Mouse (Mus musculus) liver, embryonic 13.5 days (tissue): Measurements from ENCODE around the gene Myl3. TPM values are rescaled to one million over a fixed set of nuclear protein-coding genes. Genes with fewer than 3 reads are reported as not detected.

ENCODE experiments used
- ATAC-seq: fragments of 200-750 bp; cut with Nextera tagmentation; 2 replicates; pipeline ENCODE4 v1.8.0; 2017; ENCODE audit warnings: low read depth, mild to moderate bottlenecking, moderate number of reproducible peaks, moderate library complexity
- DNase-seq: peaks from one replicate; pipeline ENCODE4 v3.0.0; 2022
- H3K27ac ChIP-seq: fragments of 300-500 bp; sonication (generic); 2 replicates; pipeline ENCODE4 v1.5.1; 2015; ENCODE audit warnings: moderate library complexity, mild to moderate bottlenecking, inconsistent platforms
- H3K27me3 ChIP-seq: fragments of 300-500 bp; sonication (generic); 2 replicates; pipeline ENCODE4 v1.6.1; 2015; ENCODE audit warnings: mild to moderate bottlenecking, inconsistent platforms
- H3K36me3 ChIP-seq: fragments of 300-500 bp; sonication (generic); 2 replicates; pipeline ENCODE4 v1.6.1; 2015; ENCODE audit warnings: mild to moderate bottlenecking, inconsistent platforms
- H3K4me1 ChIP-seq: fragments of 300-500 bp; sonication (generic); replicated peaks from 2 replicates; pipeline ENCODE4 v1.6.1; 2015; ENCODE audit warnings: inconsistent platforms
- H3K4me2 ChIP-seq: fragments of 300-500 bp; sonication (generic); 2 replicates; pipeline ENCODE4 v1.6.1; 2015; ENCODE audit warnings: inconsistent platforms, mild to moderate bottlenecking, moderate library complexity
- H3K4me3 ChIP-seq: fragments of 300-500 bp; sonication (generic); replicated peaks from 2 replicates; pipeline ENCODE4 v1.5.1; 2015; ENCODE audit warnings: mild to moderate bottlenecking, inconsistent platforms
- H3K9ac ChIP-seq: fragments of 300-500 bp; sonication (generic); 2 replicates; pipeline ENCODE4 v1.6.1; 2015; ENCODE audit warnings: mild to moderate bottlenecking, inconsistent platforms
- H3K9me3 ChIP-seq: fragments of 300-500 bp; sonication (generic); replicated peaks from 2 replicates; pipeline ENCODE4 v1.6.1; 2016; ENCODE audit warnings: inconsistent platforms
- WGBS: fragments of 180-500 bp; shearing (Covaris S2); methylation state at CpG from one replicate; pipeline ENCODE4 v1.1.7; 2015; ENCODE audit not compliant: insufficient replicate concordance; 5-methylcytosine and 5-hydroxymethylcytosine counted together
- polyA plus RNA-seq: library from polyadenylated mRNA; unstranded; fragments of >200 nt; fragmentation: Nextera tagmentation; extraction: Ambion mirVana; gene quantifications from 2 replicates; pipeline ENCODE4 v1.2.1, GENCODE M21; 2015

Myl3 gene
- polyA plus RNA-seq, 1 experiment from 2014 or later = 0.56 TPM

- Histone ChIP-seq H3K27ac (no peak overlapping the region), H3K4me1 (peaks cover 27% of the 10 kb centered on the region), H3K9me3 (no peaks in the 10 kb centered on the region), H3K36me3 (no peaks in the 10 kb centered on the region), H3K27me3 (peaks cover 82% of the 10 kb centered on the region), H3K9ac (no peak overlapping the region), H3K4me2 (peak overlapping the region; percentile 67), H3K4me3 (no peak overlapping the region)
- ATAC-seq (no peak), DNase-seq (no peak)
- WGBS = 70% methylated on average over 4 of the region's 4 CpGs
These were observed 9.8 kb upstream of the Myl3 start for GRCm38 (mm10) chr9:110731859-110732258.

DNA sequence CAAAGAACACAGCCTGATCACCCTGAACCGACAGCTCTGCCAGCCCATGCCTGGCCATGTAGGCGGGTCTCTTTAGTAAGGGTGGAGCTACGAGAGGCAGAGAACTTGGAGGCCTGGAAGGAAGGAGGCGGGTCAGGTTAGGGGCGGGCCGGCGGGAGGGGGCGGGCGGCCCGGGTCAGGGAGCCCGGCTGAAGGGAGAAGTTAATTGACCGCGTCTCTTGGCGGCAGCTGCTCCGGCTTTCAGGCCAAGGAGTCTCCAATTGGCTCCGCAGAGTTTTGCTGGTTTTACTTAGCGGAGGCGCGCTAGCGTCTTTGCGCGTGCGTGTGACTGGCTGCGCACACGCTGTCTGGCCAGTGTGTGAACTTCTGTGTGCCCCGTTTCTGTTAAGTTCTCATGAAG, 9.0 kb upstream of the Myl3 start:
- WGBS = 0% methylated on average over 26 of the region's 26 CpGs
- Histone ChIP-seq H3K4me2 (peak overlapping the region; percentile 67), H3K9ac (peak overlapping the region; percentile 46; the same call in 1 of the 2 replicates), H3K27me3 (peaks cover 75% of the 10 kb centered on the region), H3K4me3 (peak overlapping the region; percentile 49), H3K4me1 (peaks cover 23% of the 10 kb centered on the region), H3K36me3 (no peaks in the 10 kb centered on the region), H3K9me3 (no peaks in the 10 kb centered on the region), H3K27ac (peak overlapping the region; percentile 44; the same call in 1 of the 2 replicates)
- peak; percentile 86 for ATAC-seq
- DNase-seq = peak; percentile 53

GRCm38 (mm10) chr9:110733102-110733501, 8.6 kb upstream of the Myl3 start:
- H3K4me1 ChIP-seq = peaks cover 23% of the 10 kb centered on the region
- peak overlapping the region; percentile 49 for H3K4me3 ChIP-seq
- H3K9ac ChIP-seq = peak overlapping the region; percentile 46
- H3K9me3 ChIP-seq = no peaks in the 10 kb centered on the region
- ATAC-seq = no peak; the same call in 1 of the 2 replicates
- 9% methylated on average over 8 of the region's 8 CpGs for WGBS
- no peaks in the 10 kb centered on the region for H3K36me3 ChIP-seq
- no peak for DNase-seq
- peak overlapping the region; percentile 44; the same call in 1 of the 2 replicates for H3K27ac ChIP-seq
- H3K4me2 ChIP-seq = peak overlapping the region; percentile 67
- H3K27me3 ChIP-seq = peaks cover 70% of the 10 kb centered on the region

DNA sequence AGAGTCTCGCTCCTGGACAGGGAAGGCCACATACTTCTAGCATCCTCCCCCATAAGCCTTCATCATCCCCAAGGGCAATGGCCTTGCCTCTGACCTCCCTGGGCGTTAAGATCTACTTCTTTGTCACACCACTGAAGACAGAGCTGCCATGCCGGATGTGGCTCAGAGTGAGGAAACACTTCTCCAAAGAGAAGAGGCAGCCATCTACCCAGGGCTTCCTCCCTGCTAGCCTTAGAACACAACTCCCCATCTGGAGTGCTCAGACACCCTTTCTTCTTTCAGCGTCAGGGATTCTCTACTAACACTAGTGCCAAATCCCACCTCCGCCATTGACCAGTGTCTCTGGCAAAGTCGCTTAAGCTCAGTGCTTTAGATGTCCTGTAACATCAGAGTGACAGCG, 7.5 kb upstream of the Myl3 start:
- H3K9me3 ChIP-seq = no peaks in the 10 kb centered on the region
- no peak overlapping the region for H3K4me2 ChIP-seq
- H3K36me3 ChIP-seq = no peaks in the 10 kb centered on the region
- ATAC-seq (no peak), DNase-seq (no peak)
- H3K27ac ChIP-seq = no peak overlapping the region
- 45% methylated on average over 7 of the region's 7 CpGs for WGBS
- H3K9ac ChIP-seq = no peak overlapping the region
- peaks cover 65% of the 10 kb centered on the region for H3K27me3 ChIP-seq
- peaks cover 23% of the 10 kb centered on the region for H3K4me1 ChIP-seq
- H3K4me3 ChIP-seq = no peak overlapping the region

- Histone ChIP-seq H3K9ac (no peak overlapping the region), H3K4me1 (peaks cover 24% of the 10 kb centered on the region), H3K36me3 (no peaks in the 10 kb centered on the region), H3K27me3 (peaks cover 74% of the 10 kb centered on the region), H3K4me3 (no peak overlapping the region), H3K27ac (no peak overlapping the region), H3K4me2 (no peak overlapping the region), H3K9me3 (no peaks in the 10 kb centered on the region)
- ATAC-seq = no peak
- 54% methylated on average over 9 of the region's 9 CpGs for WGBS
- no peak for DNase-seq
These were observed 5.3 kb upstream of the Myl3 start for GRCm38 (mm10) chr9:110736362-110736761.

GRCm38 (mm10) chr9:110738054-110738453, 3.6 kb upstream of the Myl3 start:
- Histone ChIP-seq H3K4me1 (peaks cover 21% of the 10 kb centered on the region), H3K4me3 (no peak overlapping the region), H3K27me3 (peaks cover 80% of the 10 kb centered on the region), H3K36me3 (no peaks in the 10 kb centered on the region), H3K9me3 (no peaks in the 10 kb centered on the region), H3K9ac (no peak overlapping the region), H3K27ac (no peak overlapping the region), H3K4me2 (no peak overlapping the region)
- WGBS = 9% methylated on average over 1 of the region's 1 CpGs
- DNase-seq (no peak), ATAC-seq (no peak)

DNA sequence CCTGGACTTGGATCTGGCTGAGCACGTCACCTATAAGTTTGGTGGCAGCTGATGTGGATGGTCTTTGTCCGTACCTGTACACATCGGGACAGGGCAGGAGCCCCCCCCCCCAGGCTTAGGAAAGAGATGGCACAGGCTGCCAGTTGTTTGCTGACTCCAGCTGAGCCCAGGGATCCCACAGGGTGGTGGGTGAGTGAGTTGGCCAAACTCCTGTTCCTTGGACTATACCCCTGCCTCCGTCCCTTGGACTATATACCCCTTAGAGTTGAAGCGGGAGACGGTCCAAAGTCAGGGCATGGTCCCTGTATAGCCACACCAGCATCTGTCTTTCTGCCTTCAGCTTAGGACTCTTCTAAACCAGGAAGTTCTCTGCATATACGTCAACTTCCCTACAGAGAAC, 1.7 kb upstream of the Myl3 start:
- no peak overlapping the region for H3K27ac ChIP-seq
- no peak overlapping the region for H3K9ac ChIP-seq
- H3K4me2 ChIP-seq = no peak overlapping the region
- H3K9me3 ChIP-seq = no peaks in the 10 kb centered on the region
- H3K4me1 ChIP-seq = peaks cover 13% of the 10 kb centered on the region; the same call in 1 of the 2 replicates
- WGBS = 65% methylated on average over 7 of the region's 7 CpGs
- H3K36me3 ChIP-seq = no peaks in the 10 kb centered on the region
- peaks cover 81% of the 10 kb centered on the region for H3K27me3 ChIP-seq
- H3K4me3 ChIP-seq = no peak overlapping the region
- DNase-seq = no peak
- no peak for ATAC-seq

DNA sequence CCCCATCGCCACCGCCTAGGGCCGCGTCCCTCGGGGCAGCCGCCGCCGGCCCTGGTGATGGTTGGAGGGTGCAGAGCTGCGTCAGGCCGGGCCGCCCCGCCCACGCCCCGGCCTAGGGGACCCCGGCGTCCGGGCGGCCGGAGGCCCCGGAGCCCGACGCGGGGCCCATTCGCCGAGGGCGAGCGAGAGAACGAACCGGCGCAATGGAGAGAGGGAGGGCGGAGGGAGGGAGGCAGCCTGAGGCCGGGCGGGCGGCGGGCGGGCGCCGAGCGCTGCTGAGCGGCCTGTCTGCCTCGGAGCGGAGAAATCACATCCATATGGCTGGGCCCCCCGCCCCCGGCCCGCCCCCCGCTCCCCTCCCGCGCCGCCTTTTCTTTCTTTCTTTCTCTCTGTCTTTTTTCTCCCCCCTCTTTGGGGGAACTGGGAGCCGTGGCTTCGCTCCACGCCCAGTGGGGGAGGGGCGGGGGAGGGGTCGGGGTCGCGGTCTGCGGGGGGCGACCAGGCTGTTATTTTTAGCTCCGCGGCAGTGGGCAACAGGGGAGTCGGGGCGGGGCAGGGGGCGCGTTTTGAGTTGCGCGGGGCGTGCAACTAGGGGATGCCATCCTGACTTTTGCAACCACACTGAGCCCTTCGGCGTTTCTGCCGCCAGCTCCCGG, 762 bp downstream of the Myl3 start:
- Histone ChIP-seq H3K4me1 (peaks cover 19% of the 10 kb centered on the region), H3K4me2 (peak overlapping the region; percentile 65), H3K4me3 (peak overlapping the region; percentile 57), H3K9ac (peak overlapping the region; percentile 50), H3K27ac (peak overlapping the region; percentile 34; the same call in 1 of the 2 replicates), H3K36me3 (no peaks in the 10 kb centered on the region), H3K27me3 (peaks cover 87% of the 10 kb centered on the region), H3K9me3 (no peaks in the 10 kb centered on the region)
- under 1% methylated on average over 53 of the region's 71 CpGs for WGBS
- ATAC-seq (no peak), DNase-seq (no peak)

DNA sequence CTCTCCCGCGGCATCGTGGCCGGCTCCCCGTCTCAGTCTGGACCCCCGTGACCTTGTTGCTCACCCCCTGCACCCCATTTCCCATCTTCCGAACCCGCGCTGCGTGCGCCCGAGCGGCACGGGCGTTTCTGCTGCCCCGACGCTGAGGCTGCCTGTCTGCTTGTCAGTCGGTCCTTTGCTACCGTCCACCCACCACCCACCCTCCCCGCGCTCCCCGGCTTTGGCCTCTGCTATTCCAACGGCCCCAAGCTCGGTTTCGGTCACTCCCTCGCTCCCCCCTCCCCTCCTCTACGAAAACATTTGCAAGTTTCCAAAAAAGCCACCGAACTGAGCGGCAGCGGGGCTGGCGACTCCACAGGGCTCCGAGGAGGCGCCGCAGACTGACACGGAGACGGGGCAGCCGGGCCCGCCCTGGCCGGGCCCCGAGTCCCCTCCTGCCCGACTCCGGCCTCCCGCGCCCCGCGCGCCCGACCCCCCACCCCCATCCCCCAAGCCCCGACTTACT, 1.3 kb downstream of the Myl3 start:
- Histone ChIP-seq H3K27me3 (peaks cover 89% of the 10 kb centered on the region), H3K27ac (peak overlapping the region; percentile 34; the same call in 1 of the 2 replicates), H3K9ac (peak overlapping the region; percentile 50; the same call in 1 of the 2 replicates), H3K9me3 (no peaks in the 10 kb centered on the region), H3K36me3 (no peaks in the 10 kb centered on the region), H3K4me3 (peak overlapping the region; percentile 57), H3K4me1 (peaks cover 19% of the 10 kb centered on the region), H3K4me2 (peak overlapping the region; percentile 65)
- ATAC-seq = no peak
- no peak for DNase-seq
- WGBS = under 1% methylated on average over 49 of the region's 49 CpGs

- ATAC-seq = peak; percentile 8; the same call in 1 of the 2 replicates
- Histone ChIP-seq H3K4me2 (peak overlapping the region; percentile 65), H3K4me3 (peak overlapping the region; percentile 57), H3K36me3 (no peaks in the 10 kb centered on the region), H3K27ac (peak overlapping the region; percentile 34; the same call in 1 of the 2 replicates), H3K27me3 (peaks cover 90% of the 10 kb centered on the region), H3K9ac (peak overlapping the region; percentile 50; the same call in 1 of the 2 replicates), H3K9me3 (no peaks in the 10 kb centered on the region), H3K4me1 (peaks cover 19% of the 10 kb centered on the region)
- WGBS = 5% methylated on average over 55 of the region's 63 CpGs
- no peak for DNase-seq
These were observed 2.0 kb downstream of the Myl3 start for GRCm38 (mm10) chr9:110743456-110744323.

- Histone ChIP-seq H3K4me3 (no peak overlapping the region), H3K9ac (no peak overlapping the region), H3K4me1 (peaks cover 31% of the 10 kb centered on the region), H3K4me2 (no peak overlapping the region), H3K27ac (0 out of 2 replicates have a peak overlapping the region, but pooled peaks have one; percentile 53), H3K27me3 (peaks cover 76% of the 10 kb centered on the region), H3K36me3 (no peaks in the 10 kb centered on the region), H3K9me3 (no peaks in the 10 kb centered on the region)
- DNase-seq (no peak), ATAC-seq (peak; percentile 70)
- WGBS = 37% methylated on average over 5 of the region's 5 CpGs
These were observed 4.1 kb downstream of the Myl3 start for GRCm38 (mm10) chr9:110745752-110746151.
